Mouse (Mus musculus) kidney, adult 2 months (tissue): ENCODE measurements at regions not wholly inside any gene's neighbourhood (a gene's known extent, or its start where the extent isn't known, plus 50 kb on each side); places are given as distances from the start of the nearest gene placed in this dataset.

ENCODE experiments used
- DNase-seq: peaks from one replicate; pipeline ENCODE4 v3.0.0; 2021
- H3K27ac ChIP-seq: fragments of 200-500 bp; 2 replicates; pipeline ENCODE4 v1.5.1; 2012; ENCODE audit warnings: low read depth, low read length, control low read depth, inconsistent platforms; ENCODE audit not compliant: insufficient read depth
- H3K27me3 ChIP-seq: fragments of 200-500 bp; replicated peaks from 2 replicates; pipeline ENCODE4 v1.6.1; 2012; ENCODE audit warnings: mild to moderate bottlenecking, moderate library complexity, low read length, inconsistent platforms; ENCODE audit not compliant: control insufficient read depth, insufficient read depth
- H3K36me3 ChIP-seq: fragments of 200-500 bp; 2 replicates; pipeline ENCODE4 v1.6.1; 2012; ENCODE audit warnings: mild to moderate bottlenecking, moderate library complexity, low read length, inconsistent platforms; ENCODE audit not compliant: control insufficient read depth, insufficient read depth
- H3K4me1 ChIP-seq: fragments of 200-500 bp; 2 replicates; pipeline ENCODE4 v1.6.1; 2011; ENCODE audit warnings: low read length; ENCODE audit not compliant: control insufficient read depth, insufficient read depth
- H3K4me3 ChIP-seq: fragments of 200-500 bp; 2 replicates; pipeline ENCODE4 v1.5.1; 2011; ENCODE audit warnings: mild to moderate bottlenecking, low read depth, low read length, control low read depth; ENCODE audit not compliant: insufficient read depth
- CTCF ChIP-seq: fragments of 200-500 bp; conservative IDR thresholded peaks from 2 replicates; pipeline ENCODE4 v1.5.1; 2011; ENCODE audit warnings: low read depth, mild to moderate bottlenecking, control low read depth, low read length, moderate library complexity, mixed read lengths; ENCODE audit not compliant: insufficient read depth, insufficient read length
- POLR2A ChIP-seq: fragments of 200-500 bp; IDR thresholded peaks from one replicate; pipeline ENCODE4 v1.6.1; 2011; ENCODE audit warnings: low read depth, low read length, control low read depth
- WGBS: fragments of 180-500 bp; shearing (Covaris S2); methylation state at CpG from one replicate; pipeline ENCODE4 v1.1.7; 2018; 5-methylcytosine and 5-hydroxymethylcytosine counted together

GRCm38 (mm10) chr6:143474396-143474795 lies 307.4 kb downstream of the Etnk1 start:
- Histone ChIP-seq H3K4me3 (no peak overlapping the region), H3K27me3 (no peaks in the 10 kb centered on the region), H3K36me3 (no peaks in the 10 kb centered on the region), H3K4me1 (no peaks in the 10 kb centered on the region), H3K27ac (no peak overlapping the region)
- TF ChIP-seq POLR2A, result no peak
- TF ChIP-seq CTCF, result no peak
- no peak for DNase-seq
- WGBS, result 82% methylated on average over 5 of the region's 5 CpGs

DNA sequence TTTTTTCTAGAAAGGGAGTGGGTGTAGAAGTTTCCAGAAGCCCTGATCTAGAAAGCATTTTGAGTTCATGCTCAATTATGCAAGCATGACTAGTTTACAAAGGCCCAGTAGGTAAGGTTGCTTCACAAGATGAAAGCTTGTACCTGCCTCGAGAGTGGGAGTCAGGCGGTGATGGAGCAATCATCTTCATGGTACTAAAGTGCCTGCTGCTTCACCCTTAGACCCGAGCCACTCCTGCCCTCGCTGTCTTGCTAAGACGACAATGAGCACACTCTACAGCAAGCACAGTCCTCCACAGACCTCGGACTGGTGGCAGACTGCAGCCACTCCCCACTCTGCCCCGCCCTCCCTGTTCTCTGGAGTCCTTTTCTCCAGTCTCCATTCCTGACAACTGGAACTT lies 308.3 kb downstream of the Etnk1 start:
- no peak overlapping the region for H3K27ac ChIP-seq
- 65% methylated on average over 7 of the region's 7 CpGs for WGBS
- H3K4me1 ChIP-seq, result no peaks in the 10 kb centered on the region
- DNase-seq, result no peak
- TF ChIP-seq POLR2A (no peak), CTCF (no peak)
- no peaks in the 10 kb centered on the region for H3K36me3 ChIP-seq
- H3K27me3 ChIP-seq, result no peaks in the 10 kb centered on the region
- no peak overlapping the region for H3K4me3 ChIP-seq

- TF ChIP-seq POLR2A (no peak), CTCF (no peak)
- Histone ChIP-seq H3K27me3 (no peaks in the 10 kb centered on the region), H3K27ac (no peak overlapping the region), H3K36me3 (no peaks in the 10 kb centered on the region), H3K4me3 (no peak overlapping the region), H3K4me1 (no peaks in the 10 kb centered on the region)
- DNase-seq, result no peak
- 90% methylated on average over 2 of the region's 2 CpGs for WGBS
Measured at GRCm38 (mm10) chr6:143477396-143477795, 310.4 kb downstream of the Etnk1 start.

- H3K36me3 ChIP-seq, result no peaks in the 10 kb centered on the region
- H3K27me3 ChIP-seq, result no peaks in the 10 kb centered on the region
- no peaks in the 10 kb centered on the region for H3K4me1 ChIP-seq
- DNase-seq, result no peak
- no peak overlapping the region for H3K4me3 ChIP-seq
- WGBS, result 64% methylated on average over 7 of the region's 7 CpGs
- H3K27ac ChIP-seq, result no peak overlapping the region
- TF ChIP-seq POLR2A, result no peak
- TF ChIP-seq CTCF, result no peak
Measured at GRCm38 (mm10) chr6:143479239-143479638, 312.2 kb downstream of the Etnk1 start.

DNA sequence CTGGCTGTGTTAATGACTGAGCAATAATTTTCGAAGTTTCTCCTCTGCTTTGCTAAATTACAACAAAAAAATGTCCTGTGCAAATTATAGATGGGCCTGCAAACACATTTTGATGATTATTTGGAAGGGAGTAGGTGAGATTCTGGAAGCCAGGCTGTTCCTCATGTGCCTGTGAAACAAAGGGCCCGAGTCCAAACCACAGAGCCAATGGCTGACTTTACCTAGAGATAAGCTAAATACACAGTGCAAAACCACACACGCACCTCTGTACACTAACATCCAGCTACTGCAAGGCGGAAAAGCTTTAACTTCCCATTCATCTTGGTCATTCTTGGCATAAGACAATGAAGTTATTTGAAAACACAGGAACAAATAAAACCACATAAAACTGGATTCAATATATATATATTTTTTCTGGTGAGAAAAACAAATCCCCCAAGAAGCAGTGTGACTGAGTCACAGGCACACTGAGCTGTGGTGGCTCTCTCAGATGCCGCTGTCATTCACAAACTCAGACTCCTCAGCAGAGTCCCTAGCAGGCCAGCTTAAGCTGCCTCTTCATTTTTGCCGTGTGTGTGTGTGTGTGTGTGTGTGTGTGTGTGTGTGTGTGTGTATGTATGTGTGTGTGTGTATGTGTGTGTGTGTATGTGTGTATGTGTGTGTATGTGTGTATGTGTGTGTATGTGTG lies 312.8 kb downstream of the Etnk1 start:
- Histone ChIP-seq H3K36me3 (no peaks in the 10 kb centered on the region), H3K27me3 (no peaks in the 10 kb centered on the region), H3K4me1 (no peaks in the 10 kb centered on the region), H3K4me3 (no peak overlapping the region), H3K27ac (no peak overlapping the region)
- 77% methylated on average over 6 of the region's 6 CpGs for WGBS
- DNase-seq, result no peak
- no peak for TF ChIP-seq POLR2A
- TF ChIP-seq CTCF, result no peak

DNA sequence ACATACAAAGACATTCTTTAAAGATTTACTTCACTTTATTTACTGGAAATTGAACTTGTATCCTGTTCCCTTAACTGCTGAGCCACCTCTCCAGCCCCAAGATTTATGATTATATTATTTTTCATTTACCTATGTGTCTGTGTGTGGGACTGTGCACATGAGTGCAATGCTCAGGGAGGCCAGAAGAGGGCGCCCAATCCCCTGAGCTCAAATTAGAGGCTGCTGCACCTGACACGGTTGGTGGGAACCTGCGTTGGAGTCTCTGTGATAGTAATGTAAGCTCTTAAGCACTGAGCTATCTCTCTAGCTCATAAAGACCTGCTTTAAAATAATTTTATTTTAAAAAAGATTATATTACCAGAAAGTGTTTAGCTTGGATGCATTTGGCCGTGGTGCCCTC lies 315.3 kb downstream of the Etnk1 start:
- no peaks in the 10 kb centered on the region for H3K36me3 ChIP-seq
- no peak overlapping the region for H3K27ac ChIP-seq
- TF ChIP-seq POLR2A, result no peak
- peak; percentile 43; the same call in 1 of the 2 replicates for TF ChIP-seq CTCF
- no peaks in the 10 kb centered on the region for H3K27me3 ChIP-seq
- H3K4me1 ChIP-seq, result no peaks in the 10 kb centered on the region
- no peak for DNase-seq
- 86% methylated on average over 4 of the region's 4 CpGs for WGBS
- no peak overlapping the region for H3K4me3 ChIP-seq

DNA sequence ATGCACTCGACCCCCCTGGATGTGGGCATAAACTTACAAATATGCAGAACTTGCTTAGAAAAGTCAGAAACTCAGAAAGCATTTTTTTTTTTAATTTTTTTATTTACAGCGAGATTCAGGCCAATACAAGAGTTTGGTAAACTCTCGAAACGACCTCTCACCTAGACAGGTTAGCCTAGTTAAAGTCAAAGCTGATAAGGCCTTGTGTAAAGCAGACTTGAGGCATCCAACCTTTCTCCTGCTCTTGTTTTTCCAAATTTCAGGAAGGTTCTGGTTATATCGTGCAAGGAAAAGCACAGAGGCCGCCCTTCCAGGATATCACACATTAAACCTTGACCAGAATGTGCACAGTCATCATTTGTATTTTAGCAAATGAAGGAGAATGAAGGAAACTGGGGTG lies 315.8 kb downstream of the Etnk1 start:
- 92% methylated on average over 6 of the region's 6 CpGs for WGBS
- DNase-seq, result no peak
- Histone ChIP-seq H3K36me3 (no peaks in the 10 kb centered on the region), H3K27ac (no peak overlapping the region), H3K4me3 (no peak overlapping the region), H3K4me1 (no peaks in the 10 kb centered on the region), H3K27me3 (no peaks in the 10 kb centered on the region)
- no peak for TF ChIP-seq POLR2A
- TF ChIP-seq CTCF, result no peak

- no peak overlapping the region for H3K4me3 ChIP-seq
- H3K36me3 ChIP-seq, result no peaks in the 10 kb centered on the region
- TF ChIP-seq POLR2A (no peak), CTCF (no peak)
- WGBS, result 97% methylated on average over 6 of the region's 6 CpGs
- no peak for DNase-seq
- no peaks in the 10 kb centered on the region for H3K4me1 ChIP-seq
- H3K27ac ChIP-seq, result no peak overlapping the region
- H3K27me3 ChIP-seq, result no peaks in the 10 kb centered on the region
Measured at GRCm38 (mm10) chr6:143484941-143485340, 317.9 kb downstream of the Etnk1 start.
